Mouse (Mus musculus) heart, postnatal 0 days (tissue): ENCODE results near the gene Zfp46.

Experiments used
- CTCF ChIP-seq: IDR thresholded peaks from 2 replicates; pipeline ENCODE4 v1.5.1; 2016; ENCODE audit warnings: antibody characterized with exemption, control low read depth, low read depth
- EP300 ChIP-seq: IDR thresholded peaks from 2 replicates; pipeline ENCODE4 v1.6.1; 2016; ENCODE audit warnings: antibody characterized with exemption, low read depth

DNA sequence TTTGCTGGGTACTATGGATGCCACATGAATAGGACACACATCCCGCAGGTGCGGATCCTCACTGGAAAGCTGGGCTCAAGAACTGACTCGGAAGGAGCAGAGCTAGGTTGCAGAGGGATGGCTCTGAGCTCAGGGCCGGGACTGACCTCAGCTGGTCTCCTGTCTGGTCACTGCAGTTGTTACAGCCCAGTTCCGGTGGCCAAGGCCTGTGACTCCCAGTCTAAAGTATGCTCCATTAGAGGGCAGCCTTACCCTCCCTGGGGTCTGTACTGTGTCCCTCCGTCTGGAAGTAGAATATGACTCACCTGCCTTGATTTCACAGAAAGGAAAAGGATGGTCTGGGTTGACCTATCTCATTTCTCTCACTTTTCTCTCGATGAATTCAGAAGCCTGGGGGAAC is 40.3 kb upstream of the Zfp46 start:
- no peak for TF ChIP-seq CTCF
- no peak for TF ChIP-seq EP300
